Mouse (Mus musculus) gastrocnemius, postnatal 4 days (tissue): ENCODE results near the gene Rpl10a. TPM values are rescaled to one million over a fixed set of nuclear protein-coding genes. Genes with fewer than 3 reads are reported as not detected.

ENCODE experiments used
- DNase-seq, 2 experiments: peaks; one replicate each; pipeline ENCODE4 v3.0.0; 2021 to 2022; ENCODE audit warnings: low spot score in 2 of 2, mixed read lengths in 2 of 2
- long read RNA-seq, 2 experiments: library from polyadenylated mRNA; stranded (forward); transcript quantifications; one replicate each; pipeline ENCODE4 v2.0.0; 2021
- total RNA-seq, 2 experiments: library from RNA; stranded (reverse); gene quantifications; 2 replicates each; pipeline ENCODE4 v1.2.3; 2021

Rpl10a gene
- total RNA-seq = 100 to 1,000 TPM; 919 to 955 TPM
- long read RNA-seq, experiment 1, transcript Rpl10a-203 (6 exons, 949 nt) = minor isoform, 6 of 337 reads
- long read RNA-seq, experiment 1, transcript Rpl10a-201 (6 exons, 830 nt) = major isoform, 301 of 337 reads
- long read RNA-seq, experiment 1, partial matches to known transcripts = 7 of 337 reads
- long read RNA-seq, experiment 1, other reads (novel, unspliced or antisense) = 10 of 337 reads
- long read RNA-seq, experiment 2, transcript Rpl10a-212 (6 exons, 729 nt) = minor isoform, 7 of 339 reads
- long read RNA-seq, experiment 2, transcript Rpl10a-201 (6 exons, 830 nt) = major isoform, 299 of 339 reads
- long read RNA-seq, experiment 2, transcript Rpl10a-204 (2 exons, 1,618 nt) = minor isoform, 5 of 339 reads
- long read RNA-seq, experiment 2, transcript Rpl10a-203 (6 exons, 949 nt) = minor isoform, 6 of 339 reads
- long read RNA-seq, experiment 2, partial matches to known transcripts = 8 of 339 reads
- long read RNA-seq, experiment 2, other reads (novel, unspliced or antisense) = 7 of 339 reads

DNA sequence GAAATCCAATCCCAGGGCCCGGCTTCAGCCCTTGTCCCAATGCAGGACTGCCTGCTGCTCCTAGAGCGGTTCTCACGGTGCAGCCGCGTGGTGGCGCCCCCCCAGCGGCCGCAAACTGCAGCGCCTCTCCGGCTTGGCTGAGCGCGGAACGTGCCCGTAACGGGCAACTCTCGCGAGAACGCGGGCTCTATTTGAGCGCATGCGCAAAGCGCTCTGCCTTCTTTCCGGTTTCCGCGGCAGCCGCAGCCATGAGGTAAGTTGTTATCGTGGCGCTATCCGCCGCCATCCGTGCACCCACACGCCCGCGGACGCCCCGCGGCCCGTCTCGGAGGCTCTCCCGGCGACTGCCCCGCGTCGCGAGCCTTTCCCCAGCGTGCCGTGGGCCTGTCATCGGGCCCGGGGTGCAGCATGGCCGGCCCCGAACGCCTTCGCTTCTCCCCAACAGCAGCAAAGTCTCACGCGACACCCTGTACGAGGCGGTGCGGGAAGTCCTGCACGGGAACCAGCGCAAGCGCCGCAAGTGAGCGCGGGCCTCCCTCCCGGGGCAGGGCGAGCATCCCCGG, at the start of gene Rpl10a:
Rpl10a (plus strand) TSS at position 106 of the 563 bp plus-strand sequence.
- DNase-seq = peak; percentile 97 to 99

DNA sequence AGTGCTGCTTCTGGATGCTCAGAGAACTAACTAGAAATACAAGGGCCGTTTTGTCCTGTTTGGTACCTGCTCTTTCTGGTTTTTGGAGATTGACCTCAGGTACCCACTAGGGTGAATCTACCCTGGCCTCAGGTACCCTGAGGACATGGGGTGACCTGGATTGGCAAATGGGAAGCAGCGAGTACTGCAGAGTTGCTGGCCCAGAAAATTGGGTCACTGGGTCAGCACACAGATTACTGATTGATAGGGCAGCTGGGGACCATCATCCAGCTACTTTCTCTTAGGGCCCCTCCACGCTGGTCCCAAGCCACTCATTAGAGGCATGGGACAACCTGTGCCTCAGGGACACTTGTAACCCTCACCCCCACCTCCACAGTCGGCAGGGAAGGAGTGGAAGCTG, 49.0 kb upstream of the Rpl10a start:
- no peak for DNase-seq

DNA sequence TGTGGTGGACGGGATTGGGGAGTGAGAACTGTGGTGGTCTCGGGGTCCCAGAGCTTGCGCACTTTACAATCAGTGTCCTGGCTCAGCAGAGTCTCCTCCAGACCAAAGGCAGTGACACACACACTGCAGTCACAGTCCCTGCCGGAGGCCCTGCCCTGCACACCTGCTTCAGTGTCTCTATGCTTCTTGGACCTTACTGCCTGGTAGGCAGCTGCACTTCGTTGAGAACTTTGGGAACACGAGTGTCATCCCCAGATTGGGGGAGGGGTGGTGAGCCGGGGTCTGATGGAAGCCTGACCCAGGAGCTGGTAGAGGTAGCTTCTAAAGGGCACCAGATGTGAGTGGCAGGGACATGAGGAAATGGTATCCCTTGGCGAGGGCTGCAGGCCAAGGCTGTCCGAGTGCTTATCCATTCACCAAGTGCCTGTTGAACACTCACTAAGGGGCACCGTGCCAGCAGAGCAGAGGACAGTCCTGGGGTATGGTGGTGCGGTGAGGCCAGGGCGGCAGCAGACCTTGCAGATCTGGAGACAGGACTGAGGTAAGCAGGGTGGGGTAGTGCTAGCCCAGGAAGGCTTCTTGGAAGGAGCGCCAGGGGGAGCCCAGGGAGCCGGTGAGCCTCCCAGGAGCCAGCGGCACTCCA, 48.4 kb upstream of the Rpl10a start:
- peak in 1 of 2 experiments; percentile 50 for DNase-seq

DNA sequence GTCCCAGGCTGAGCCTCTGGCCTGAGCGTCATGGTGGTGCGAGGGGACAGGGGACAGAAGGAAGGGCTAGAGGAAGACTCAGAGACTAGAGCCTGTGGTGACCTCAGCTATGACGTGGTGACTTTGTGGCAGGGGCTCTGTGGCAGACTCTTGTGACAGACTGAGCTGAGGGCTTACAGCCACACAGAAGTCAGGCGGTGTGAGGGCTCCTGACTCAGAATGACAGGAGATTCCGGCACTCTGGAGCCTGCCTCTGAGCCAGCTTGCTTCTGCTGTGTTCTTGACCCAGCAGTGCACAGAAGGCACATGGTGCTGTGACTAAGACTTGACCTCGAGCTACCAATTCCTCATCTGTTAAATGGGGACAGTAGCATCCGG, 47.9 kb upstream of the Rpl10a start:
- no peak for DNase-seq

DNA sequence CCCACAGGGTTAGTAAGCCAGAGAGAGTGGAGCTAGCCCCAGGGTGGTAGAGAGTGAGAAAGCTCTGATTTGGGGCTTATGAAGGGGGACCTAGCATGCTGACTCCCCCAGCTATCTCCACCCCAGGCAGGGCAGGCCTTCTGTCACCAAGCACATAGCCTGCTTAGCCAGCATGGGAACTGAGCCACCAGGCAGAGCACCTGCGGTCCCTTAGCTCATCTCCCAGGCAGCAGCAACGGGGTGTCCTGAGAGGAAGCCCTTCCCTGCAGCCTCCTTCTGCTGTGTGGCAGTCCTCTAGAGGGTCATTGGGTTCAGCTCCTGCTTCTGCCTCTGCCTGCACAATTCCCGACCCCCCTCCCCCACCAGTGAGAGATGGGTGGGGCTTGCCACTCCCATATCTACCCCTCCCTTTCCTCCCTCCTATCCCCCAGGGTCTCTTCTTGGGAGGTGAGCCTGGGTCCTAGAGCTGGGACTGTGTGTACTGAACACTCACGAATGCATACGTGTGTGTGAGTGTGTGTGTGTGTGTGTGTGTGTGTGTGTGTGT, 47.4 kb upstream of the Rpl10a start:
- no peak for DNase-seq

DNA sequence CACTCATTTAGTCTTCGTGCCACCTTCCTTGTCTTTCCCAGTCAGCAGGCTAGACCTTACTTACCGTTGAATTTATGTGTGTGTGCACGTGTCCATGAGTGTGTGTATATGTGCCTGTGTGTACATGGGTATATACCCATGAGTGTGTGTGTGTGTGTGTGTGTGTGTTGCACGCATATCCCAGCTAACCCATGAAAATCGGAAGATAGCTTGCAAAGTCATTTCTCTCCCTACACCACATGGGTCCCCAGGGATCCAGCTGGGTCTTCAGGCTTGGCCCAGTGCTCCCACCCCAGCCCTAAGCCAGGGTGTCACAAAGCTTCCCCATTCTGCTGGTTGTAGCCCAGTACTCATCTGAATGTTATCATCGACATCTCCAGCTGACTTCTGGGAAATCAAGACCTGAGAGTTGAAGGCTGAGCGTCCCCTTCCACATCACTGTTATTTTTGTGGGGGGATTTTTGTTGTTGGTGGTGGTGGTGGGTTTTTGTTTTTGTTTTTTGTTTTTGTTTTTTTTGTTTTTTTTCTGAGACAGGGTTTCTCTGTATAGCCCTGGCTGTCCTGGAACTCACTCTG, 46.3 kb upstream of the Rpl10a start:
- DNase-seq = no peak

DNA sequence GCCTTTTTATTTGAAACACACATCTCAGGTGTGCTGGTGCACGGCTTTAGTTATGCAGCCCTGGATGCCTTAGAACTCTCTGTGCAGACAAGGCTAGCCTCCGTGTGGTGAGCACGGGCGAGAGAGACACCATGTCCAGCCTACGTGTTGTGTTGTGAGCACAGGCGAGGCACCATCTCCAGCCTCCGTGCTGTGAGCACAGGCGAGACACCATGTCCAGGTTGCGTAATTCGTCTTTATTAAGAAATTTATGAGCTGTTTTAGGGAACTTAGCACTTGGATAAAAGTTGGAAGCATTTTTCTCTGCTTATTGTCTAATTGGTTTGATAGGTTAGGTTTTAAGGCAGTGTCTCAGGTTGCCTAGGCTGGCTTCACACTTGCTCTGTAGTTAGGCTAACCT, 45.1 kb upstream of the Rpl10a start:
- no peak for DNase-seq

DNA sequence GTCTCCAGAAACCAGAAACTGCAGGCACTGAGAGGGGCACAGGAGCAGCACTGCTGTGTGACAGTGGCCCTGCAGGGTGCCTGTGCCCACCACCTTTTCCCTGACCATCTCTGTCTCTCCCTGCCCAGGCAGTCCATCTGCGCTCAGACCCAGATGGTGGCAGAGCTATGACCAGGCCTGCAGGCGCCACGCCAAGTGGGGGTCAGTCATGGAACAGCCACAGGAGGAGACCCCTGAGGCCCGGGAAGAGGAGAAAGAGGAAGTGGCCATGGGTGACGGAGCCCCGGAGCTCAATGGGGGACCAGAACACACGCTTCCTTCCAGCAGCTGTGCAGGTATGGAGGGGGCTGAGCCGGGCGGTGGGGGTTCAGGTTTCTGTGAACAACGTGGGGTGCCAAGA, 42.1 kb upstream of the Rpl10a start:
- DNase-seq = no peak

DNA sequence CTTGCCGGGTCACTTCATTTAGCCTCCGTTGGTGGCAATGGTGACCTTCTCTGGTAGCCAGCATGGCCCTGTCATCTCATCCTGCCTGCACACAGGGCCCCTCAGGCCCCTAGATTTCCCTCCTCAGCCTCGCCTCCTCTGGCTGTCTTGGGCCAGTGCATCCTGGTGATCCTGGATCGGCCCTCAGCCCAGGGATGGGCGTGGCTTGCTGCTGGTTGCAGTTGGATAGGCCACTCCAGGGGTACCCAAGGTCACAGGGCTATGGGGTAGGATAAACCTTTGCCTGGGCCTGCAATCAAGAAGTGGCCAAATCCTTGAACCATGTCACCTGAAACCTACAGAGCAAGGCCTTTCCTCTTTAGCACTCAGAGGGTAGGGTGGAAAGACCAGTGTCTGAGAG, 41.3 kb upstream of the Rpl10a start:
- DNase-seq = no peak

DNA sequence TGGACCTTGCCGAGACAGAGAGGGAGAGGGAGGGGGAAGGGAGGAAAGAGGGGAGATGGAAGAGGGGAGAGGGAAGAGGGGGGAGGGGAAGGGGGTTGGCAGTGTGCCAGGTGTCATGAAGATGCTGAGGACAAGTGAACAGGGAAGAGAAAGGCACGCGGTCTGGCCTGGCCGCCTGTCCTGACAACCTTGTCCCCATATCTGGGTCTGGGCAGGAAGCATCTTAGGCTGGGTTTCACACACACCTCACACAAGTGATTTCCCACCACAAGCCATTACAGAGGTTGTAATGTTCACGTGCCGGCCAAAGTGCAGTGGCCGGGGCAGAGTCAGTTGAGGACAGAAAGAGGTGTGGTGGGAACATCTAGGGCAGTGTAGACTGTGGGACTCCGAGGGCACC, 40.7 kb upstream of the Rpl10a start:
- DNase-seq = no peak

DNA sequence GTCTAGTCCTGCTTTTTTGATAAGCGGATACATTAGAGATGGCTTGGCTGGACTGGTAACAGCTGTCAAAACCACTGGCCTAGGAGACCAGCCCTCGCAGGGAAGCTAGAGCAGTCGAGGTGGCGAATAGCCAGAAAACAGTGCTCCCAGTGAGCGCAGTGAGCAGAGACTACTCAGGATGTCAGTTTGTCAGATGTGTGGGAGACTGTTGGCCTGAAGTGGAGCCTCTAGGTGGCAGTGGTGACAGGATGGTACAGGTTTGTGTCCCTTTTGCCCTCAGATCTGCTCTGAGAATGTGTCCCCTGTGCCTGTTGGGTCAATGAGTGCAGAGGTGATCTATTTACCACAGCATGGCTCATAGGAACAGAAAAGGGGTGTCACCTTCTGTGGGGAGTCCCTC, 40.3 kb upstream of the Rpl10a start:
- DNase-seq = no peak

DNA sequence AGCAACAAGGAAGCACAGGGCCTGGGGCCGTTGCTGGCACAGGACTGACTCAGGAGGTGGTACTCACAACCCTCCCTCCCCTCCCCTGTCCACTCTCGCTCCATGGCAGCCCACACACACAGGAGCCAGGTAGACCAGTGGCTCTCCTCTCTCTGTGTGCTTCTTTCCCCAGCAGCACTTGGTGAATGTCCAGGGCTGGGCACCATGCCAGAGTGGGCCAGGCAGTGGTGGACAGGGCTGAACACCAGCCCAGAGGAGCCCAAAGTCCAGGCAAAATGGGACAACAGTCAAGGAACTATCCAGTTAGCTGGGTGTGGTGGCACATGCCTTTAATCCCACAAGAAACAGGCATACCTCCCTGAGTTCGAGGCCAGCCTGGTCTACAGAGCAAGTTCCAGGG, 38.0 kb upstream of the Rpl10a start:
- peak in 1 of 2 experiments; percentile 69 for DNase-seq

DNA sequence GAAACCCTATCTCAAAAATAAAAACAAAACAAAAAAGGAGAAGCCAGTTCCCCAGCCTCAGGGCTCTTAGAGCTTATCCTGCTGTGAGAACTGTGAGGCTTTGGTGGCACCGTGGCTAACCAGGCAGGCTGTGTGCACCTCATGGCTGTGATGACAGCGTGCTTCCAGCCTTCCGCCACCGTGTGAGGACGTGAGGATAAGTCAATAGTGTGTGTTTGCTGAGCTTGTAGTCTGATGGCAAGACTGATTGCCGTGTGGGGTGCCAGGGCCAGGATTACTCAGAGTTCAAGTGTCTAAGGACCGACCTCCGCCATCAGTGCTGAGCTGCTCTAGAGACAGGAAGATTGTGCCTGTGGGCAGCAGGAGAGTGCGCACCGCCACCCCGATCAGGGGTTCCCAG, 37.6 kb upstream of the Rpl10a start:
- DNase-seq = no peak

DNA sequence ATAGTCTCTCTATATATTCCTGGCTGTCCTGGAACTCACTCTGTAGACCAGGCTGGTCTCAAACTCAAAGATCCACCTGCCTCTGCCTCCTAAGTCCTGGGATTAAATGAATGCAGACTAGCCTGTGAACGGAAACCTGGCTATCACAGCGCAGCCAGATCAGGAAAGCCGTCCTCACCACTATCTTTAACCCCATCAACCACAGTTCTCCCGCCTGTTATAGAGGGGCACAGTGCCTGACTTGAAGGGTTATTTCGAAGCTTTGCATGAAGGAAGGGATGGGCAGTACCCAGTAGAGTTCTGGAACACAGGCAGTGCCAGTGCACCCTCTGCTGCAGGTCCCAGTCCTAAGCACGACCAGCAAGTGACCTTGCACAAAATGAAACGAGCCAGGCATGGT, 36.9 kb upstream of the Rpl10a start:
- DNase-seq = no peak

DNA sequence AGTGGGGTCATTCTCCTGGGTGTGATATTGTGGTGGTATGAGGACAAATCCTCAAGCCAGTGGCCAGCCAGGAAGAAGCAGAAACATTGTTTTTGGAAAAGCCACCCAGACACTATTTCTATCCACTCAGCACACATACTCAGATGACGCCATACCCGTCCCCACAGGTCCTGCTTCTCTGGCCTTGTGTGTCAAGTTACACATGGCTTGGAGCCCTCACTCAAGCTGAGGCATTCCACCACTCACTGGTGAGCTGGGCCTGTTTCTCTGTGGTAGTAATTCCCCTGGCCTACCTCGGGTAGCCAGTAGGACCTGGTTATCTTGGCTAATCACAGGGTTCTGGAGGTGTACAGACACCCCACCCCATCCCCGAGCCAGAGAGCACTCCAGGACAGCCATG, 34.6 kb upstream of the Rpl10a start:
- DNase-seq = no peak

DNA sequence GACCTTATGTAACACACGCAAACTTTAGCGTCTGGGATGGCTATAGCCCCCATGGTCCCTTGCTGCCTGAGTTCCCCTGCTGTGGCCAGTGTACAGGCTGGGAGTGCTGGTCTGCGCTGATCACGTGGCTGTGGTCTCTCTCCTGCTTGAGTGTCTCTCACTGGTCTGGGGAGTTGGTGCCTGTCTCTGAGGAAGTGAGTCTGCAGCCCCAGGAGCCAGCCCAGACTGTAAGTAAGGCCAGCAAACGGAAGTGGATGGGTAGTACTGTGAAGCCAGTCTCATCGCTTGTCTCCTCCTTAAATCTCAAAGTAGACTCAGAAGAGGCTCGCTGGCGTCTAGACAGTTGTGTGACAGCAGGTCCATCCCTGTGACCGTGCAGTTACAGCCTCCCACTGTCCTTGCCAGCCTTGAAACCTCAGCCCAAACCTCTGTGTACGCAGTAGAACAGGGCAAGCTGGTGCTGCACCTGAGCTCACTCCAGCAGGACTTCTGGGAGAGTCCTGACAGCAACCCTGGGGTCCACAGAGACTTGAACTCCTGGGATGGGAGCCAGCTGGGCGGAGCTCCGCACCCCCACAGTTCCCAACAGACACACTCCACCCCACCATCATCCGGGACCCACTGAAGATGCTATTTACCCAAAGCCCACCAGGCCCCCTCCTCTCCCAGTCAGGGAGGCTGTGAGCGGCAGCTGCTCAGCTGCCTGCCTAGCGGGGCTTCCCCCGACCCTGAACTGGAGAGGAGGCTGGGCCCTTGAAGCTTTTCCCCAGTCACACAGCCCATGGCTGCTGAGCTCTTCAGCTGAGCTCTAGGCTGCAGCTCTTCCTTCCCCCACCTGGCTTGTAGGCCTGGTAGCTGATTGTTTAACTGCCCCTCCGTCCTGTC, 33.6 kb upstream of the Rpl10a start:
- no peak for DNase-seq

DNA sequence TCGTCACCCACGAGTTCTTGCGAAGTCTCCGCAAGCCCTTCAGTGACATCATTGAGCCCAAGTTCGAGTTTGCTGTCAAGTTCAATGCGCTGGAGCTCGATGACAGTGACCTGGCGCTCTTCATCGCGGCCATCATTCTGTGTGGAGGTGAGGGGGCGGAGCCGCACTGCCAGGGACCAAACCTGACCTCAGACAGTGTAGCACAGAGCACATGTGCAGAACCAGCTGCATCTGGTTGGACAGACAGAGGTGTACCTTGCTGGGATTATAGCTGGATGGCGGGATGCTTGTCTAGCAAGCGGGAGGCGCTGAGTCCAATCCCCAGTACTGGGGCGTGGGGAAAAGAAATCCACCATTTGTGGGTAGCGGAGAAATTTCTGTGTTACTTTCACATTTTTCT, 29.4 kb upstream of the Rpl10a start:
- no peak for DNase-seq

DNA sequence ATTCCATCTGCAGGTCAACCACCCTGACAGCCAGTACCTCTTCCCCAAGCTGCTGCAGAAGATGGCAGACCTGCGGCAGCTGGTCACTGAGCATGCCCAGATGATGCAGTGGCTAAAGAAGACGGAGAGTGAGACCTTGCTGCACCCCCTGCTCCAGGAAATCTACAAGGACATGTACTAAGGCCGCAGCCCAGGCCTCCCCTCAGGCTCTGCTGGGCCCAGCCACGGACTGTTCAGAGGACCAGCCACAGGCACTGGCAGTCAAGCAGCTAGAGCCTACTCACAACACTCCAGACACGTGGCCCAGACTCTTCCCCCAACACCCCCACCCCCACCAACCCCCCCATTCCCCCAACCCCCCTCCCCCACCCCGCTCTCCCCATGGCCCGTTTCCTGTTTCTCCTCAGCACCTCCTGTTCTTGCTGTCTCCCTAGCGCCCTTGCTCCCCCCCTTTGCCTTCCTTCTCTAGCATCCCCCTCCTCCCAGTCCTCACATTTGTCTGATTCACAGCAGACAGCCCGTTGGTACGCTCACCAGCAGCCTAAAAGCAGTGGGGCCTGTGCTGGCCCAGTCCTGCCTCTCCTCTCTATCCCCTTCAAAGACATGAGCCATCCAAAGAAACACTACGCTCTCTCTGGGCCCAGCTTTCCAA, 28.5 kb upstream of the Rpl10a start:
- no peak for DNase-seq

DNA sequence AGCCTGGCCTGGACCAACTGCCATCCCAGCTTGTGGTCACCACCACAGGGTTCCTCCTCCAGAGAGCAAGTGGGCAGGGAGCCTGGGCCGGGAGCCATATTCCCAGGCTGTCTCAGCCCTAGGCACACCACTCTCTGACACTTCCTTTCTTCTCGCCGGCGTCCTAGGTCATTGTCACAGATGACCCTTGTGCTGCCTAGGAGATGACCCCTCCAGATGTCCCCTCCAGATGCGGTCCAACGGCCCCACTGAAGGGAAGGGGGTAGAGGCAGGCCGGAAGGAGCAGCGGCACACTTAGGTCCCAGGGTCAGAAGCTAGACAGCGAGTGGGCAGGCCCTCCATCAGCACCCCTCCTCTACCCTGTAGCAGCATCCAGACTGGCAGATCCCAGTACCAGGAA, 27.9 kb upstream of the Rpl10a start:
- no peak for DNase-seq

DNA sequence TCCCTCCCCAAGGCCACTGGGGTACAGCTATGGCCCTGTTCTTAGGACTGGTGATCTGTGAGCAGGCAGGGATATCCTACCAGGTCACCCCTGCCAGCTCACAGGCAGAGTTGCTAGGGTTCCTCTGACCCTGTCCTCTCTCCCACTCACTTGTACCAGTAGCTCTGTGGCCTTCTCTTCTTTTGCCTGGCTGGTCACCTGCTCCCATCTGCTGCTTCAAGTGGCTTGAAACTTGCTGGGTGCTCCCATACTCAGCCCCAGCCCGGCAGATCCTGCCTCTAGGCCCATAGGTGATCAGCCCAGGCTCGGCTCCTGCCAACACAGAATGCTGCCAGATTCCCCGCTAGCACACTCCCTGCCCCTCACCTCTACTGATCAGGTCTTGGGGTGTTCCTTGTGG, 27.4 kb upstream of the Rpl10a start:
- DNase-seq = no peak
